Mouse (Mus musculus): ENCODE data around the gene Casp2. TPM values are rescaled to one million over a fixed set of nuclear protein-coding genes. Genes with fewer than 3 reads are reported as not detected.

Gene Casp2
- polyA plus RNA-seq, 1 experiment, result 16.0 TPM

GRCm38 (mm10) chr6:42328757-42329156, 64.0 kb downstream of the Casp2 start:
- Histone ChIP-seq H3K27me3 (ENCODE audit: control insufficient read depth, insufficient read depth, low read length) (peaks cover 10% of the 10 kb centered on the region), H3K36me3 (ENCODE audit: control insufficient read depth, insufficient read depth, low read length) (no peaks in the 10 kb centered on the region), H3K4me3 (ENCODE audit: low read depth, low read length) (no peak overlapping the region), H3K27ac (ENCODE audit: insufficient read depth, low read depth, low read length) (no peak overlapping the region), H3K4me1 (ENCODE audit: control insufficient read depth, insufficient read depth, insufficient read length, low read length) (peaks cover under 1% of the 10 kb centered on the region; the same call in 1 of the 2 replicates)
- TF ChIP-seq CTCF (IDR thresholded peaks at IDR 0.05; ENCODE audit: extremely low read depth, insufficient read length, insufficient replicate concordance, low read depth, low read length) (no peak), POLR2A (IDR thresholded peaks at IDR 0.05; ENCODE audit: low read depth, low read length) (no peak)
- 62% methylated on average over 3 of the region's 3 CpGs for WGBS

GRCm38 (mm10) chr6:42330216-42330615, 65.4 kb downstream of the Casp2 start:
- Histone ChIP-seq H3K4me3 (ENCODE audit: low read depth, low read length) (no peak overlapping the region), H3K36me3 (ENCODE audit: control insufficient read depth, insufficient read depth, low read length) (no peaks in the 10 kb centered on the region), H3K27me3 (ENCODE audit: control insufficient read depth, insufficient read depth, low read length) (no peaks in the 10 kb centered on the region), H3K27ac (ENCODE audit: insufficient read depth, low read depth, low read length) (no peak overlapping the region), H3K4me1 (ENCODE audit: control insufficient read depth, insufficient read depth, insufficient read length, low read length) (no peaks in the 10 kb centered on the region)
- TF ChIP-seq POLR2A (IDR thresholded peaks at IDR 0.05; ENCODE audit: low read depth, low read length) (no peak), CTCF (IDR thresholded peaks at IDR 0.05; ENCODE audit: extremely low read depth, insufficient read length, insufficient replicate concordance, low read depth, low read length) (no peak)
- 79% methylated on average over 3 of the region's 3 CpGs for WGBS

- WGBS, result 87% methylated on average over 3 of the region's 3 CpGs
- no peaks in the 10 kb centered on the region for H3K4me1 ChIP-seq (ENCODE audit: control insufficient read depth, insufficient read depth, insufficient read length, low read length)
- no peak overlapping the region for H3K4me3 ChIP-seq (ENCODE audit: low read depth, low read length)
- H3K36me3 ChIP-seq (ENCODE audit: control insufficient read depth, insufficient read depth, low read length), result no peaks in the 10 kb centered on the region
- TF ChIP-seq POLR2A (IDR thresholded peaks at IDR 0.05; ENCODE audit: low read depth, low read length) (no peak), CTCF (IDR thresholded peaks at IDR 0.05; ENCODE audit: extremely low read depth, insufficient read length, insufficient replicate concordance, low read depth, low read length) (no peak)
- H3K27ac ChIP-seq (ENCODE audit: insufficient read depth, low read depth, low read length), result no peak overlapping the region
- H3K27me3 ChIP-seq (ENCODE audit: control insufficient read depth, insufficient read depth, low read length), result no peaks in the 10 kb centered on the region
Measured at GRCm38 (mm10) chr6:42330946-42331345, 66.2 kb downstream of the Casp2 start.

Other genes with a start within 250 kb of the Casp2 start
- not detected in 2 replicates for gene Sva, start 226.6 kb upstream of the Casp2 start, polyA plus RNA-seq (2012; rRNA removed)
- gene Tas2r139, start 124.0 kb upstream of the Casp2 start, polyA plus RNA-seq (2012; rRNA removed), result not detected in 2 replicates
- not detected in 2 replicates for gene Tas2r144, start 49.7 kb upstream of the Casp2 start, polyA plus RNA-seq (2012; rRNA removed)
- 23.1 and 25.7 TPM in 2 replicates for gene Gstk1, start 19.1 kb upstream of the Casp2 start, polyA plus RNA-seq (2012; rRNA removed)
- 20.1 and 23.1 TPM in 2 replicates for gene Tmem139, start 3.0 kb upstream of the Casp2 start, polyA plus RNA-seq (2012; rRNA removed)
- gene Clcn1, start 21.7 kb downstream of the Casp2 start, polyA plus RNA-seq (2012; rRNA removed), result 0.18 and 0.24 TPM in 2 replicates
- gene Fam131b, start 59.7 kb downstream of the Casp2 start, polyA plus RNA-seq (2012; rRNA removed), result 0.10 and 0.19 TPM in 2 replicates
- gene Zyx, start 84.6 kb downstream of the Casp2 start, polyA plus RNA-seq (2012; rRNA removed), result 104 and 222 TPM in 2 replicates
- 28.8 and 64.8 TPM in 2 replicates for gene Epha1, start 108.3 kb downstream of the Casp2 start, polyA plus RNA-seq (2012; rRNA removed)
- not detected in 2 replicates for gene Tas2r143, start 135.3 kb downstream of the Casp2 start, polyA plus RNA-seq (2012; rRNA removed)
- not detected in 2 replicates for gene Tas2r135, start 140.4 kb downstream of the Casp2 start, polyA plus RNA-seq (2012; rRNA removed)
- not detected in 2 replicates for gene Tas2r126, start 169.6 kb downstream of the Casp2 start, polyA plus RNA-seq (2012; rRNA removed)
- gene Olfr458, start 200.2 kb downstream of the Casp2 start, polyA plus RNA-seq (2012; rRNA removed), result not detected in 2 replicates
- gene Olfr457, start 211.3 kb downstream of the Casp2 start, polyA plus RNA-seq (2012; rRNA removed), result not detected in 2 replicates
- not detected in 2 replicates for gene Olfr456, start 222.2 kb downstream of the Casp2 start, polyA plus RNA-seq (2012; rRNA removed)

All from small intestine, adult 2 months (tissue).